Mouse (Mus musculus) R1 (cell line): ENCODE data around the gene Kat7.

ENCODE experiments used
- DNase-seq: peaks from one replicate; pipeline ENCODE4 v3.0.0-alpha.2; 2018; ENCODE audit warnings: low read depth, low spot score

The Kat7 gene

GRCm38 (mm10) chr11:95333805-95334204, 23.8 kb upstream of the Kat7 start:
- DNase-seq: no peak

- no peak for DNase-seq
Observed at GRCm38 (mm10) chr11:95333209-95333608, 23.2 kb upstream of the Kat7 start.

- no peak for DNase-seq
Observed at GRCm38 (mm10) chr11:95330662-95331061, 20.6 kb upstream of the Kat7 start.

GRCm38 (mm10) chr11:95328629-95329028, 18.6 kb upstream of the Kat7 start:
- DNase-seq: no peak

GRCm38 (mm10) chr11:95326243-95326642, 16.2 kb upstream of the Kat7 start:
- no peak for DNase-seq

- DNase-seq: no peak
Observed at GRCm38 (mm10) chr11:95325832-95326231, 15.8 kb upstream of the Kat7 start.

- no peak for DNase-seq
Observed at GRCm38 (mm10) chr11:95324181-95324580, 14.1 kb upstream of the Kat7 start.

GRCm38 (mm10) chr11:95320010-95320409, 10.0 kb upstream of the Kat7 start:
- no peak for DNase-seq

GRCm38 (mm10) chr11:95319506-95319905, 9.5 kb upstream of the Kat7 start:
- no peak for DNase-seq

GRCm38 (mm10) chr11:95318116-95318515, 8.1 kb upstream of the Kat7 start:
- DNase-seq: no peak

GRCm38 (mm10) chr11:95315215-95315955, 5.3 kb upstream of the Kat7 start:
- DNase-seq: no peak

GRCm38 (mm10) chr11:95311425-95311807, 1.4 kb upstream of the Kat7 start:
- peak; percentile 100 for DNase-seq

GRCm38 (mm10) chr11:95310648-95311424, 790 bp upstream of the Kat7 start:
- DNase-seq: peak; percentile 60

- DNase-seq: peak; percentile 99
Observed at GRCm38 (mm10) chr11:95309510-95310006, 488 bp downstream of the Kat7 start.

- peak; percentile 60 for DNase-seq
Observed at GRCm38 (mm10) chr11:95307526-95307925, 2.5 kb downstream of the Kat7 start.

- DNase-seq: peak; percentile 69
Observed at GRCm38 (mm10) chr11:95305600-95305999, 4.4 kb downstream of the Kat7 start.

- no peak for DNase-seq
Observed at GRCm38 (mm10) chr11:95301772-95302171, 8.3 kb downstream of the Kat7 start.

GRCm38 (mm10) chr11:95299886-95300285, 10.2 kb downstream of the Kat7 start:
- DNase-seq: peak; percentile 36

- DNase-seq: peak; percentile 74
Observed at GRCm38 (mm10) chr11:95298146-95298545, 11.9 kb downstream of the Kat7 start.

GRCm38 (mm10) chr11:95295736-95296135, 14.3 kb downstream of the Kat7 start:
- peak; percentile 93 for DNase-seq

GRCm38 (mm10) chr11:95293017-95293624, 16.9 kb downstream of the Kat7 start:
- DNase-seq: no peak

GRCm38 (mm10) chr11:95291998-95292397, 18.0 kb downstream of the Kat7 start:
- DNase-seq: no peak
